Mouse (Mus musculus): ENCODE data around the gene Sfxn1. TPM values are rescaled to one million over a fixed set of nuclear protein-coding genes. Genes with fewer than 3 reads are reported as not detected.

Gene Sfxn1
- total RNA-seq (2021), result 10 to 100 TPM; 42.5 to 45.1 TPM

DNA sequence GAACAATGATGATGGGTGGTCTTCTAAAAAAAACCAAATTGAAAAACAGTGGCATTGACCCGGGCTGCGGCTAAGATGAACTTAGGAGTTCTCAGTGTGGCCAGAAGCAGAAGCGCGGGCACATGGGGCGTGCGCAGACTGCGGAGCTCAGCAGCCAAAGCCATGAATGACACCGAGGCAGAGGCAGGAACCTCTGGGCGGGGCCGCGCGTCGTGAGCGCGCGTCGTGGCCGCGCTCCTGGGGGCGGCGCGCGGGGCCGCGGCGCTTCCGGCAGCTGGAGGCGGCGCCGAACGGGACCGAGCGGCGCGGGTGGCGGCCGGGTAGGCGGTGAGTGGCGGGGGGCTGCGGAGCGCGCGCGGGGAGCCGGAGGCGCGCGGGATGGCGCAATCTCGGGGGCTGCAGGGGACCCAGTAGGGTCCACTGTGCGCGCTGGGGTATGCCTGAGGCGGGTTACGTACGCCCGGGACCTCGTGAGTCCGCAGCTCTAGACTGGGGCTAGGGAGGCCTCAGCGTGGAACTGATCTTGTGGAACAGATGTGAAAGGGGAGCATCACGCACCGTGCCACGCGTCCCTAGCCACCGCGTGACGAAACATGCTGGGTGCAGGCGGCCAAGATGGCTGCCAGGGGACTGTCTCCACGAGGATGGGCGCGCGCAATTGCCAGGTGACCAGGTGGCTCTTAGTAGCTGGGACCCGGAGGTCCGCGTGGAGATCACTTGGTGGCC lies at the start of gene Sfxn1:
Sfxn1 (plus strand) TSS at position 264 of the 726 bp plus-strand sequence.
- intact Hi-C loops (cut with DNase I), result no loop called here
- peak; percentile 82 to 84 for DNase-seq (ENCODE audit: low spot score in 2 of 2)

DNA sequence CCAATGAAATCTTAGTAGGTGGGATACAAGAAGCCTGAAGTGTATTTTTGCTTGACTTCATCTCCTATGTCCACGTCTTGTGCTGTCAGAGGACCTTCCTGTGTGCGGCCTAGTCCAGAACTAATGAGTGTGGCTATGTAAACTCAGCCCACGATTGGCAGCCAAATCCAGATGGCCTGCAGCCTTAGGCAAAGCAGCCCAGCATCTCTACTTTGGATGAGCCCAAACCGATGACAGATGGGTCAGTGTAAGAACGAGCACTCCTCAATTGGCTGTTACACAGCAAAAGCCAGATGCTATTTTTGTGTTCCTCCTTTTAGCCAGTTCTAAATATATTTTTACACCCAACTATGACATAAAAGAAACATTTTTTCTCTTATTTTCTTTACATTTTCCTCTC lies 48.4 kb upstream of the Sfxn1 start:
- intact Hi-C loops (cut with DNase I), result no loop called here
- DNase-seq (ENCODE audit: low spot score in 2 of 2), result peak; percentile 30 to 80

DNA sequence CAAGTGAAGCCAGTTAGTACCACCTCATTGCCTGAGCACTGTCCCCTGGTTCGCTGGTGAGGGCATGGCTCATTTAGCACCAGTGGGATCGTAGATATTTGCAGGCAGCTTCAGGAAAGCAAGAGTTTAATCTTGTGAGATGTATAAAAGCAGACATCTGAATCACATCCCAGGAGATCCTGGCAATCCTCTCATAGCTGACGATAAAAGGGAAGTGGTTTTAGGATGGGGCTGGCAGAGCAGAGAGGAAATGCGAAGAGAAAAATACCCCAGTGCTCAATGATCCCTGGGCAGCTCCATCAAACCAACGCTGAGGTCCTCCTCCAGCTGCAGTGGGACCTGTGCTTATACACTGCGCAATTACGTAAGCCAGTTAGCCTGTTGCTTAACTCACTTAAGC lies 44.6 kb upstream of the Sfxn1 start:
- intact Hi-C loops (cut with DNase I), result no loop called here
- peak in 1 of 2 experiments; percentile 35 for DNase-seq (ENCODE audit: low spot score in 2 of 2)

DNA sequence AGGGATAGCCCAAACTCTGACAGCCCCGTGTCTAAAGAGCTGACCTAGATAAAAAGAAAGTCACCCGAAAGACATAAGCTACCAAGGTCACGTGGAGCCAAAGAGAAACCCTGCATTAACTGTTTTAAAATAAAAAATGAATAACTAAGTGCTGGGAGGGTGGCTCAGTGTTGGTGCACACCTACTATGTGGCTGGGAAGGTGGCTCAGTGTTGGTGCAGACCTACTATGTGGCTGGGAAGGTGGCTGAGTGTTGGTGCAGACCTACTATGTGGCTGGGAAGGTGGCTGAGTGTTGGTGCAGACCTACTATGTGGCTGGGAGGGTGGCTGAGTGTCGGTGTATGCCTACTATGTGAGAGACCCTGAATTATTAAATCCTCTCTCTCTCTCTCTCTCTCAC lies 38.0 kb upstream of the Sfxn1 start:
- DNase-seq (ENCODE audit: low spot score in 2 of 2), result no peak
- intact Hi-C loops (cut with DNase I), result no loop called here

DNA sequence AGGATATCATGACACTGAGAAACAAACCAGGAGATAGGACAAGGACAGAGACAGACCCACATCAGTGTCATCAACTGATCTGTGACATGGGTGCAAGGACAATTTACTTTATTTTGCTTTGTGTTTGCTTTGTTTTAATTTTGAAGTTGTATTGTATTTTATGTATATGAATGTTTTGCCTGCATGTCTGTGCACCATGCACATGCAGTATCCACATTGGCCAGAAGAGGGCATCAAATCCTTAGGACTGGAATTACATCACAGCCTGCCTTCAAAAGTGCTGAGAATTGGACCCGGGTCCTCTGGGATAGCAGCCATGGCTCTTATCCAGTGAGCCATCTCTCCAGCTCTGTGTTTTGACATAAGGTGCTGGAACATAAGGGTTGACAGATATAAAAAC lies 36.1 kb upstream of the Sfxn1 start:
- intact Hi-C loops (cut with DNase I), result no loop called here
- DNase-seq (ENCODE audit: low spot score in 2 of 2), result no peak

DNA sequence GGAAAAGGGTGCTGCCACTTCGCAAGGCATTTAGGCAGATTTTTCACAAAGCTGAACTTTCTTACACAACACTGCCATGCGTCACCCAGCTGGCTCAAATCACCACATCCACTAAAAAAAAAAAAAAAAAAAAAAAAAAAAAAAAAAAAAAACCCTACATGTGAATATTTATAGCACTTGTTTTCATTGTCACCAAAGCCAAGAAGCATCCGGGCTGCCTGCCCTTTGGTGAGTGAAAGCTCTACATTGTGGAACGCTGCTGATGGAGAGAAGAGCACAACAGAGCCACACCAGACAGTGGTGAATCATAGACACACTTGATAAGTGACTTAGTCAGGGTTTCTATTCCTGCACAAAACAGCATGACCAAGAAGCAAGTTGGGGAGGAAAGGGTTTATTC lies 33.7 kb upstream of the Sfxn1 start:
- intact Hi-C loops (cut with DNase I), result no loop called here

DNA sequence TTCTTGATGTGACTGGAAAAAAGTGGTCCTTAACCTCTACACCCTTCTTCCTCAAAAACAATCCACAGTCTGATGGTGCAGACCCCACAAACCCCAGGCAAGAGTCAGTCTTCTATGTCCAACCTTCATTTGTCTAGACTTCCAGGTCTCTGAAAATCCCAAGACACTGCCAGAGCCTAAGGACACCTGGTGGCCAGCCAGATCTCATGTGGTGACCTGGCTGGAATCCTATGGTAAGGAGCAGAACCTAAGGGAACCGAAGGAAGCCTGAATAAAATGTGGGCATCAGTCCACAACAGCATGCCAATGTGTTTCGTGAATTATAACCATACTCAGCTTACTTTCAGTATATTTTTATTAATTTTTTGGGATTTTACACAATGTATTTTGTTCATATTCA lies 31.4 kb upstream of the Sfxn1 start:
- no peak for DNase-seq (ENCODE audit: low spot score in 2 of 2)
- intact Hi-C loops (cut with DNase I), result no loop called here

More for the DNA sequence above, 33.7 kb upstream of the Sfxn1 start:
- peak in 1 of 2 experiments; percentile 47 for DNase-seq (ENCODE audit: low spot score in 2 of 2)

DNA sequence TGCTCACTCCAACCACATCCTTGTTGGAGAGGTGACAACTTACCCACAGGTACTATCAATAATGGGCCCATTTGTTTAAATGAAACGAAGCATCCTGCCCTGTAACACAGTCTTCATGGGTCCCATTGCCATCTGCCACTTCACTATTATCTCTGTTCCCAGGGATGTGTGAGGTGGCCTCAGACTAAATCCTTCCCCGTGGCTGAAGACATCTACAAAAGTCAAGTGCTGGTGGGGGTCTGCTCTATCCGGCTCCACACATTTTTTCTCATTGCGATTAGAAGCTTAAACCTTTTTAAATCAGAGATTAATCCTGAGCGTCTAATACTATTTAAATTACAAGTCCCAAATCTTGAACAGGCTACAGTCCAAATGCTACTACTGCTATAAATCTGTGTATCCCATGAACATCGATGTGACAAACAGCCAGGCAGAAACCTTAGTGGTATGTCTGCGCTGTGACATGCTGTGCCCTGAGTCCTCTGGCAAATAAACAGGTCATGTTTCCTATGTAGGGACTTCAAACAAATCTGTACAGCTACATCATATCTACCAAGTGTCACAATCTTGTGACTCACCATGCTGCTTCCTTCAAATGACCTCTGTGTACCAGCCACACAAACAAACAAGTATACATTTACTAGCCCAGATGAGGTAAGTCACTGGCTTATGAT lies 22.9 kb upstream of the Sfxn1 start:
- intact Hi-C loops (cut with DNase I), result no loop called here
- no peak for DNase-seq (ENCODE audit: low spot score in 2 of 2)

DNA sequence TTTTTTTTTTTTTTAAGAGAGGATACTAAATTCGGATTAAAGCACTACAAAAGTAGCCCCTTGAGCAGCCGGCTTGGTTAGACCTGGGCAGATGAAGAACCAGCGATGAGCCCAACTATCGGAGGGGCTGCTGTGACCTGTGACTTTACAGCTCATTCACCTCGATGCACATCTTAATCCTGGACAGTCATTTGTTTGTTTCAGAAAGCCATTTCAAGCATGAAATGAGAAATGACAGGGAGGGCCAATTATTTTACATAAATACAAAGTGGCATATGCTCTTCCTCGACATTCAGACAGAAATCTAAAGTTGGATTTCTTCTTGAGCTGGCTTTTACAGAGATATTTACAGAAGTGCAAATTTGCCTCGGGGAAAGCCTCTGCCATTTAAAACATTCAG lies 20.0 kb upstream of the Sfxn1 start:
- intact Hi-C loops (cut with DNase I), result loop anchor here (5.0 to 10.0 kb wide), 3 partner anchors 127 to 237 kb away; no protein-coding TSS in a partner anchor

DNA sequence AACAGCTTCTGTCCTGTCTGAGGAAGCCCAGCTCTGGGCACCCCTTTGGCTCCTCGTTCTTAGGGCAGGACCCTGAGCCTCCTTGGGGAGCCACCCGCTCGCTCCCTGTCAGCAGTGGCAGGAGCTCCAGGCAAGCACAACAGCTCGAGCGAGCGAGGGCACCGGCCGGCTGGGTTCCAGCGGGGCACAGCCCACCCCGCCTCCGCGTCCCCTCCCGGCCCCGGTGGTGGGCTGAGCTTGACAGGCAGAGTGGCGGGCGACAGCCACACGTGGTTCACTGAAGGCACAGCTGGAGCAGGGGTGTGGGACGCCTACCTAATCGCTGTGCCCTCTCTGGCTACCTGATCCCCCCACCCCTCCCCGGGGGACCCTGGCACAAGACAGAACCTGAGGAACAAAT lies 16.7 kb upstream of the Sfxn1 start:
- DNase-seq (ENCODE audit: low spot score in 2 of 2), result no peak

More for the DNA sequence above, 20.0 kb upstream of the Sfxn1 start:
- DNase-seq (ENCODE audit: low spot score in 2 of 2), result no peak

DNA sequence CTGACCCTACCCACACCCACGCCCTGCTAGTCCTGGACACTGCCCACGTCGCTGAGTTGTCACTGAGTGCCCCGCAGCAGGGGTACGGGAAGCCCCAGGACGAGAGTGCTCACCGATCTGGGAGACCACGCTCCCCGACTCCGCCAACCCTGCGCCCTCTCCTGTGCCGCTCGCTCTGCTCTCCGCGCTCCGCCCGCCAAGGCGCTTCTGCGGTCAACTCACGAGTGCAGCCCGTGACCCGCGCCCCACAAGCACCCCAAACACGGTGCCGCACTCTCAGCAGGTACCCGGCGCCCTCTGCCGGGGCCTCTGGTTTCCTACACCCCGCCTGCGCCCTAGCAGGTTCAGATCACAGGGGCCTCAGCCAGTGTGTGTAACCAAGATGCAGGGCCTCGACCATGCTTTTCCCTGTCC lies 16.2 kb upstream of the Sfxn1 start, which contains the start of gene Drd1:
Drd1 (minus strand) TSS at position 258 of the 414 bp plus-strand sequence.
- peak; percentile 83 to 84 for DNase-seq (ENCODE audit: low spot score in 2 of 2)
- intact Hi-C loops (cut with DNase I), result loop anchor here (1.0 to 10.0 kb wide), 3 partner anchors 131 to 272 kb away; no protein-coding TSS in a partner anchor

More for the DNA sequence above, 16.7 kb upstream of the Sfxn1 start:
- intact Hi-C loops (cut with DNase I), result loop anchor here (1.0 to 10.0 kb wide), 4 partner anchors 130 to 272 kb away; no protein-coding TSS in a partner anchor

DNA sequence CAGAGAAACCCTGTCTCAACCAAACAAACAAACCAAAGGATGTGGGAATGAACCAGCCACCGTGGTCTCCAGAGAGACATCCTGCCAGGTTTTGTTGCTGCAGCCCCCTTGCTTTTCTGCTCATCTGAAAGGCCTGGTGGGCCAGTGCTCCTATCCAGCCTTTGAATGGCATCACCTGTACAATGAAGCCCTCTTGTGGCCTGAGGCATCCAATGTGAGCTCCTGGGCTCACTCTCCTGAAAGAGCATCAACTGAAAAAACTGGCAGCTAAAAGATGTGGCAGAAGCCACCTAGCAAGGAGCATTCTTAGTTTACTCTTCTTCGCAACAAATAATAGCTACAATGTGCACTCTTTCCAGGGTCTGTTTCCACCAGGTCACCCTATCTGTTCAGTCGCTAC lies 9.6 kb upstream of the Sfxn1 start:
- intact Hi-C loops (cut with DNase I), result loop anchor here (10.0 kb wide), 1 partner anchor 617 kb away; no protein-coding TSS in a partner anchor
- no peak for DNase-seq (ENCODE audit: low spot score in 2 of 2)

DNA sequence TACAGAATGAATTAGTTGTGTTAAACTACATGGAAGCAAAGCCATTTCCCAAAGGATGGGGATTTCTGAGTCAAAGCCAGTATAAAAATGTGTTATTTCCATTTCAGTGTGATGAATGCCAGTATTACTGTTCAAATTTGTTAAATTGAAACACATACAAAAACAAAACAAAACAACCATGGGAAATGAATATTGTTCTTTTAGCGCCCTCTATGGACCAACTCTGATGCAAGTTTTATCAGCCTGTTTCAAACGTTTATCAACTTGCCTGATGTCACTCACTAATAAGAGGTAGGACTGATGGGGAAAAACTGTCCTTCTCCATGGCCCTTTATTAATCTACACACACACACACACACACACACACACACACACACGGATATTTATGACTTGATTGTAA lies 8.4 kb upstream of the Sfxn1 start:
- intact Hi-C loops (cut with DNase I), result loop anchor here (10.0 kb wide), 1 partner anchor 618 kb away; no protein-coding TSS in a partner anchor
- peak in 1 of 2 experiments; percentile 48 for DNase-seq (ENCODE audit: low spot score in 2 of 2)

DNA sequence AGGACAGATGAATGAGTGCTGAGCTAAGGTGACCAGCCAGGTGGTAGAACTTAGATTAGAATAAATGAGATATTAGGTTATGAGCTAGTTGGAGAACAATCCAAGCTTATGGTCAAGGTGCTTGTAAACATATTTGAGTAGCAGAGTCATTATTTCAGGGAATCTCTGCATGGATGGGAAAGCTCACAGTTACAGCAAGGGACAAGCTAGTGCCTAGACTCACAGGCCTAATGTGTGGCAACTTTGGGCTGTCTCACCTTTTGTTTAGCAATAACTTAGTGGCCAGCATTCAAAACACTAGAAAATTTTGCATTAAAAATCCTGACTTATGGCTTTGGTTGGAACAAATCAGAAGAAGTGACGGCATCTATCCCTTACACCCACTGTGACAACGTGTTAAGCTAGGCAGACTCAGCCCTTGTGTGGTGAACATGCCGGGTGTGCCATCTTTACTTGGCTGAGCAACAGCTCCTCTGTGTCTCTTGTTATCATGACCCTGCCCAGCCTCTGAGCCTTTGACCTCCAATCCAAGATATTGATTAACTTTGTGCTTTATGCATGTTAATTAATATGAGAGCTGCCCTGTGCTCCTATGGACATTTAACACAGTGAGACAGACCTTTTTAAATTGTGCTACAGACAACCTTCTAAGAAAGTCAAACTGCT lies 5.5 kb upstream of the Sfxn1 start:
- no peak for DNase-seq (ENCODE audit: low spot score in 2 of 2)
- intact Hi-C loops (cut with DNase I), result loop anchor here (10.0 kb wide), 1 partner anchor 621 kb away; no protein-coding TSS in a partner anchor

DNA sequence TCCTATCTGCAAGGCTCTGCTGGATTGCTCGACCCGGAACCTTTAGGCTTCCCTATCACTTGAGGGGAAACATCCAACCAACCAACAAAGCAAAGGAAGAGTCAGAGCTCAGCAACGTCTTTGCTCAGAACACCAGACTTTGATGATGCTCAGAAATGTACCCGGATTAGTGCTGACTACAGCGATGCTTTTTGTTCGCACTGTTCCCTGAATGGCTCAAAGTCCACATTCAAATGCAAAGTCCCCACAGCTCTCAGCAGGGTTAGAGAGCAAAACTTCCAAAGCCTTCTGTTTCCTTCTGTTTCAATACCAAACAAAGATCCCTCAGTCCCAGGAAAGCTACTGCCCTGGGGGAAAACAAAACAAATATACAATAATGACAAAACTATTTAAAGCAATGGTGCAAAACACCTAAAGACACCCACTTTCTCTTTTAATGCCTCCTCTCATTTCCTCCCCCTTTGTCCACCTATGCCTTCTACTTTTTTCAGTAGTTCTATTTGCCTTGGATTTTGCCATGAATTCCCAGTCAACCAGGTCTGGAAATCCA lies 4.0 kb upstream of the Sfxn1 start:
- intact Hi-C loops (cut with DNase I), result loop anchor here (10.0 kb wide), 1 partner anchor 623 kb away; no protein-coding TSS in a partner anchor
- no peak for DNase-seq (ENCODE audit: low spot score in 2 of 2)

DNA sequence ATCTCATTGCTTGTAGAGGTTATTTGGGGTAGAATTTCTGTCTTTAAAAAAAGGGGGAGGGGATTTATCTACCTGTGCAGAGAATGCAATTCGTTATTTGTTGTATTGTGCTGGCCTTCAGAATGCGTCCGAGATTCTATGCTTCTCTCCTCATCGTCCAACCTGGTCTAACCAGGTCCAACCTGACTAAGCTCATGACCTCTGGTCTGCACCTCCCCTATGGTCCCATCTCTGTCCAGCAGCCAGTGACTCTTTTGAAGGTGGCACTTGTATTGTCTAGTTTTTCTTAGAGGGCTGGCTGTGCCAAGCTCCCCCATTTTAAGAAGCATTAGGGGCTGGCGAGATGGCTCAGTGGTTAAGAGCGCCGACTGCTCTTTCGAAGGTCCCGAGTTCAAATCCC lies 658 bp upstream of the Sfxn1 start:
- intact Hi-C loops (cut with DNase I), result no loop called here
- DNase-seq (ENCODE audit: low spot score in 2 of 2), result no peak

DNA sequence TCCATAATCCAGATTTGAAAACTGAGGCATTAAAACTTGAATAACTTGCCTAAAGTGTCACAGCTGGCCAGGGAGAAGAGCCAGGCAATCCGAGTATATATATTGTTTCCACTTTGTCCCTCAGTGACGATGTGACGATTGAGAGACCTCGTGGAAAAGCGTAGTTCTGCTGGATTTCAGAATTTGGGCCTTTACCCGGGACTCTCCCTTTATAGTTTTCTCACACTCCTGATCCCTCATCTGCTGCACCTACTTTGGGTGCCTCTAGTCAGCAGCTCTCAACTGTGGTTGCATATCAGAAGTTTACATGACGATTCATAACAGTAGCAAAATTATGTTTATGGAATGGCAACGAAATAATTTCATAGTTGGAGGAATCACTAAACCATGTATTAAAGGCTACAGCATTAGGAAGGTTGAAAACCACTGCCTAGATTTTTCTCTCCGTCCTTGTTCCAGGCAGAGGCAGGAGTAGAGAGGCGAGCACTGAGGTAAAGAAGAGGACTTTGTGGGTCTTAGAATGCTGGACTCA lies 923 bp downstream of the Sfxn1 start:
- intact Hi-C loops (cut with DNase I), result no loop called here
- no peak for DNase-seq (ENCODE audit: low spot score in 2 of 2)

DNA sequence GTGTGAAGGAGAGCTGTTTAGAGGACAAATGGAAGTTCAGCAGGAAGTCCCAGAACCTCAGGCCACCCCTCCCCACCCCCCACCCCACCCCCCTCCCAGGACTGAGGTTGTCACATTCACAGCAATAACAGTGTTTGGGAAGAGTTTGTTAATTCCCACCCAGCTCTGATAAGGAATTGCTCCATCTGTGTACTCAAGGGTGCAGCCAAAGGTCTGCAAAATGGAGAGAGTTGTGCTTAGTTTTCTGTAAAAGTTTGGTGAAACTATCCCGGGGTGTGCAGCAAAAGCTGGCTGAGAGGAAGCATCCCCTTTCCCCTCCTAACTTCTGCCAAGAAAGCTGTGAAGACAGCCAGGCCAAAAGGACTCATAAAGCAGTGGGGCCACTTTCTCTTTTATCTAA lies 1.4 kb downstream of the Sfxn1 start:
- intact Hi-C loops (cut with DNase I), result no loop called here
- no peak for DNase-seq (ENCODE audit: low spot score in 2 of 2)

DNA sequence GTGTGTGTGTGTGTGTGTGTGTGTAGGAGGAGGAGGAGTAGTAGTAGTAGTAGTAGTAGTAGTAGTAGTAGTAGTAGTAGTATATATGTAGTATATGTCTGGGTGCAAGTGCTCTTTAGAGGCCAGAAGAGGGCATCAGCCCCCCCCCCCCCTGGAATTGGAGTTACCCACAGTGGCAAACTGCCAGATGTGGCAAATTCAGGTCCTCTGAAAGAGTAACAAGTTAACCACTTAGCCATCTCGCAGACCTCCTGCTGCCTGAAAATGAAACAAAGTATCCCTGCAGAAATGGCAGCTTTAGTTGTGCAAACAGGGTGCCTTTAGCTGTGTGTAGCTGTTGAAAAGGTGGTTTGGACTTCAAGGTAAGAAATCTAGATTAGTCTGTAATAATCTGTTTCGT lies 1.8 kb downstream of the Sfxn1 start:
- intact Hi-C loops (cut with DNase I), result no loop called here
- DNase-seq (ENCODE audit: low spot score in 2 of 2), result no peak

DNA sequence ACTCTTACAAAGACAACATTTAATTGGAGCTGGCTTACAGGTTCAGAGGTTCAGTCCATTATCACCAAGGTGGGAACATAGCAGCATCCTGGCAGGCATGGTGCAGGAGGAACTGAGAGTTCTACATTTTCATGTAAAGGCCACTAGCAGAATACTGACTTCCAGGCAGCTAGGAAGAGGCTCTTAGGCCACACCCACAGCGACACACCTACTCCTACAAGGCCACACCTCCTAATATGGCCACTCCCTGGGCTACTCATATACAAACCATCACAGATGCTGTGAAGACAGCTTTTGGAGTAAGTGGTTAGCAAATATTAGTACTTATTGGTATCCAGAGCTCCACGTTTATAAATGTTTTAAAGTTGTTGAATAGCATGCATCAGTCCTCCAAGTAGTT lies 3.7 kb downstream of the Sfxn1 start:
- DNase-seq (ENCODE audit: low spot score in 2 of 2), result no peak
- intact Hi-C loops (cut with DNase I), result no loop called here

All from left cerebral cortex, postnatal 25 days (tissue).